Mouse (Mus musculus) lung, postnatal 0 days (tissue): Measurements from ENCODE around the gene Comt. TPM values are rescaled to one million over a fixed set of nuclear protein-coding genes. Genes with fewer than 3 reads are reported as not detected.

ENCODE experiments used
- ATAC-seq: fragments of 200-750 bp; cut with Nextera tagmentation; 2 replicates; pipeline ENCODE4 v1.8.0; 2017; ENCODE audit warnings: moderate library complexity
- DNase-seq: peaks from one replicate; pipeline ENCODE4 v3.0.0-alpha.2; 2016; ENCODE audit warnings: low spot score
- H3K27ac ChIP-seq: fragments of 300-500 bp; sonication (generic); 2 replicates; pipeline ENCODE4 v1.5.1; 2014; ENCODE audit warnings: antibody characterized with exemption, mild to moderate bottlenecking, low read length, mixed read lengths
- H3K27me3 ChIP-seq: fragments of 300-500 bp; sonication (generic); replicated peaks from 2 replicates; pipeline ENCODE4 v1.6.1; 2014; ENCODE audit warnings: low read length, mixed read lengths; ENCODE audit not compliant: insufficient read depth
- H3K36me3 ChIP-seq: fragments of 300-500 bp; sonication (generic); 2 replicates; pipeline ENCODE4 v1.6.1; 2014; ENCODE audit warnings: low read length, mixed read lengths; ENCODE audit not compliant: insufficient read depth
- H3K4me1 ChIP-seq: fragments of 300-500 bp; sonication (generic); 2 replicates; pipeline ENCODE4 v1.6.1; 2014; ENCODE audit warnings: antibody characterized with exemption, low read depth, low read length, mixed read lengths; ENCODE audit not compliant: insufficient read depth
- H3K4me2 ChIP-seq: fragments of 300-500 bp; sonication (generic); replicated peaks from 2 replicates; pipeline ENCODE4 v1.6.1; 2014; ENCODE audit warnings: low read depth, mild to moderate bottlenecking, low read length, moderate library complexity, mixed read lengths
- H3K4me3 ChIP-seq: fragments of 300-500 bp; sonication (generic); 2 replicates; pipeline ENCODE4 v1.5.1; 2014; ENCODE audit warnings: low read depth, low read length
- H3K9ac ChIP-seq: fragments of 300-500 bp; sonication (generic); replicated peaks from 2 replicates; pipeline ENCODE4 v1.6.1; 2014; ENCODE audit warnings: low read depth, mild to moderate bottlenecking
- H3K9me3 ChIP-seq: fragments of 300-500 bp; sonication (generic); 2 replicates; pipeline ENCODE4 v1.6.1; 2016; ENCODE audit warnings: low read length, mixed read lengths
- CTCF ChIP-seq: IDR thresholded peaks from 2 replicates; pipeline ENCODE4 v1.5.1; 2016; ENCODE audit warnings: antibody characterized with exemption, mild to moderate bottlenecking
- EP300 ChIP-seq: IDR thresholded peaks from 2 replicates; pipeline ENCODE4 v1.6.1; 2016; ENCODE audit warnings: antibody characterized with exemption, mild to moderate bottlenecking, control low read depth
- WGBS: fragments of 180-500 bp; shearing (Covaris S2); extraction: QIAGEN DNeasy Blood & Tissue Kit; methylation state at CpG from one replicate; pipeline ENCODE4 v1.1.7; 2014; 5-methylcytosine and 5-hydroxymethylcytosine counted together
- polyA plus RNA-seq: library from polyadenylated mRNA; unstranded; fragments of >200 nt; fragmentation: Nextera tagmentation; extraction: Ambion mirVana; gene quantifications from 2 replicates; pipeline ENCODE4 v1.2.1, GENCODE M21; 2015

Gene Comt
- polyA plus RNA-seq, 1 experiment from 2014 or later = 109 TPM

DNA sequence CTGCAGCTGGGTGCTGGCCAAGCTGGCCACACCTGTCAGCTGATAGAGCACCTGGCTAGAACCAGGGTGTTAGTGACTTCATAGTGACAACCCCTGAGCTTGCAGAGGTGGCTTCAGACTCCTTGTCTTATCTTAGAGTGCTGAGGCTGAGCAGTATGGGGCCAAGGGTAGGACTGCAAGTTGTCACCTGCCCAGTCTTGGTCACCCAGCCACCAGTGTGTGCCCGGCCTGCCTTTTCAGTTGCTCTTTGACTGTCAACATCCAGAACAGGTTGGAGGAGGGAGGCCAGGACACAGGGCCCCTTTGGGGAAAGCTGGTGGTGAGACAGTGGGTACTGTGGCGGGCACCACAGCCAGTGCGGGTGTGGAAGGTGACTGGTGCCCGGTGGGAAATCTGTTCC, 22.4 kb upstream of the Comt start:
- no peak overlapping the region for H3K4me3 ChIP-seq
- H3K9ac ChIP-seq = no peak overlapping the region
- H3K4me2 ChIP-seq = no peak overlapping the region
- DNase-seq (no peak), ATAC-seq (no peak)
- no peaks in the 10 kb centered on the region for H3K36me3 ChIP-seq
- H3K27me3 ChIP-seq = no peaks in the 10 kb centered on the region
- 88% methylated on average over 4 of the region's 4 CpGs for WGBS
- no peak overlapping the region for H3K27ac ChIP-seq
- TF ChIP-seq CTCF (no peak), EP300 (no peak)
- no peaks in the 10 kb centered on the region for H3K4me1 ChIP-seq
- H3K9me3 ChIP-seq = no peaks in the 10 kb centered on the region

DNA sequence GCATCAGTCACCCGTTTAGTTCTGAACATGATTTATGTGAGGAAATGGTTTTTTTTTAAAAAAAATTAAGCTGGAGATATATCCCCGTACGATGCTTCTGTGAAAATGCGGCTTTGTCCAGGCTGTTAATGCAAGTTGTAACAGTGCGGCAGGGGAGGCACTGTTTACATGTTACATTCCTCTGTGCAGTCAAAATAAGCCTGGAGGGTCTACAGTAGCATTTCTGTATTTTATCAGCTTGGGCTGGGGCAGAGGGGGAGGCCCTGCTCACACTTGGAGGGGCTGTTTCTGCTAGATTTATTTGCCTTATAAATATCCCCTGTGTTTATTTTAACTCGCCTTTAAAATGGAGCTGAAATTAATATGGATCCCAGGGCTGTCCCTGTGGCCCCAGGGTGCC, 21.5 kb upstream of the Comt start:
- H3K9ac ChIP-seq = no peak overlapping the region
- no peak overlapping the region for H3K4me2 ChIP-seq
- H3K27me3 ChIP-seq = no peaks in the 10 kb centered on the region
- no peaks in the 10 kb centered on the region for H3K9me3 ChIP-seq
- TF ChIP-seq EP300 (no peak), CTCF (no peak)
- H3K4me1 ChIP-seq = no peaks in the 10 kb centered on the region
- no peak for ATAC-seq
- no peak overlapping the region for H3K4me3 ChIP-seq
- DNase-seq = no peak
- 42% methylated on average over 6 of the region's 6 CpGs for WGBS
- no peaks in the 10 kb centered on the region for H3K36me3 ChIP-seq
- no peak overlapping the region for H3K27ac ChIP-seq

DNA sequence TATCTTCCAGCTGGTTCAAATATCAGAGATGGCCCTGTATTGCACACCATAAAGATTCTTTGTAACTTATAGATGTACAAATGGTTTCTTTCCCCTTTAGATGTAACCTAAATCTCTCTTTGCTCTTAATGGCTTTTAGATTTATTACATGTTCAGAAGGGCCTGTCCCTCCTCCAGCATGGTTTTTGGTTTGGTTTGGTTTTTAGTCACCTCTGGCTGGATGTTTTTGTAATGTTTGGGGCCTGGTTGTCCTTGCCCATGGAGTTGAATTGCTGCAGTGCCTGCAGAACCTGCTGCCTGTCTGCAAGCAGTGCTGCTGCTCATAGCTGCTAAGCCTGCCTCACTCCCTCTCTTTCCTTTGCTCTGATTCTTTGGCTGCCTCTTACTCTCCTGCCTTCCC, 20.6 kb upstream of the Comt start:
- Histone ChIP-seq H3K36me3 (no peaks in the 10 kb centered on the region), H3K27ac (no peak overlapping the region)

DNA sequence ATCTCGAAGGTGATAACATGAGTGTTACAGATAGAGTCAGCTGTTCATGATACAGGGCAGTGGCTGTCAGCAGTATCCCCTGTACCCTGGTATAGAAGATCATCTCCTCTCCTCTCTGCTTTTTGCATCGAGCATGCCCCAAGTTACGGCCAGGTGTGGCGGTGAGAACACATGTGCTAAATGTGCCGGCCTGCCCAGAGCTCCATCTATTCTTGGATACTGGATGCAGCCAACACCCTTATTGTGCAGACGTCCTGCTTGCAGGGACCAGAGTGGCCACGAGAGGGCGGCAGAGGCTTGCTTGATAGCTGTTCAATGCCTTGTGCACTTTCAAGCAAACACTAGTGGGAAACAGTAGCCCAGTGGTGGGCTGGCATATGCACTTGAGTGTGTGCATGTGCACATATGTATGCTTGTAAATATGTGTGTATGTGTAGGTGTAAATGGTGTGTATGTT, 16.8 kb upstream of the Comt start:
- TF ChIP-seq EP300 = no peak
- peak; percentile 100 for TF ChIP-seq CTCF
- no peak overlapping the region for H3K4me2 ChIP-seq
- no peak overlapping the region for H3K27ac ChIP-seq
- peak; percentile 84 for ATAC-seq
- H3K9me3 ChIP-seq = no peaks in the 10 kb centered on the region
- H3K36me3 ChIP-seq = no peaks in the 10 kb centered on the region
- no peaks in the 10 kb centered on the region for H3K4me1 ChIP-seq
- H3K9ac ChIP-seq = no peak overlapping the region
- WGBS = 19% methylated on average over 8 of the region's 8 CpGs
- peak; percentile 79 for DNase-seq
- H3K4me3 ChIP-seq = no peak overlapping the region
- H3K27me3 ChIP-seq = no peaks in the 10 kb centered on the region

More for the DNA sequence above, 20.6 kb upstream of the Comt start:
- H3K4me3 ChIP-seq = no peak overlapping the region
- H3K4me1 ChIP-seq = no peaks in the 10 kb centered on the region
- H3K9ac ChIP-seq = no peak overlapping the region
- no peak overlapping the region for H3K4me2 ChIP-seq
- no peaks in the 10 kb centered on the region for H3K27me3 ChIP-seq
- no peaks in the 10 kb centered on the region for H3K9me3 ChIP-seq
- DNase-seq (no peak), ATAC-seq (no peak)
- no peak for TF ChIP-seq EP300
- TF ChIP-seq CTCF = no peak

DNA sequence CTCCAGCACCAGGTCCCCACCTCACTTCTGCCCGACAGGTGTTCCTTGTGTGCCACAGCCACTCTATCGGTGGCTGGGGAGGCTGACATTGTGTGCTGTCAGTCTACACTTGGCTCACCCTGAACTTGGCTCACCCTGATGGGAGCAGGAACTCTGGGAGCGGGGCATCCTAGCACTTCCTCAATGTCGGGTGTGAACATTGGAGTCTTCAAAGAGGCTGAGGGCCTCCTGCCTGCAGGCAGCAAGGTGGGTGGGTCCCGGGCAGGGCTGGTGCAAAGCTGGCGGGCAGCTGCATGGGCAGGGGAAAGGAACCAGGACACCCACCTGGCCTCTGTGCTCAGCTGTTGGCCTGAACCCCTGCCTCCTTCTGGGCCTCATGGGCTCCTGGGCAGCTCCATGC, 9.5 kb upstream of the Comt start:
- Histone ChIP-seq H3K4me2 (no peak overlapping the region), H3K4me1 (no peaks in the 10 kb centered on the region), H3K4me3 (no peak overlapping the region), H3K36me3 (no peaks in the 10 kb centered on the region; the same call in 1 of the 2 replicates), H3K27ac (no peak overlapping the region), H3K9ac (no peak overlapping the region), H3K27me3 (no peaks in the 10 kb centered on the region), H3K9me3 (no peaks in the 10 kb centered on the region)
- no peak for TF ChIP-seq EP300
- TF ChIP-seq CTCF = no peak
- WGBS = 77% methylated on average over 6 of the region's 6 CpGs
- DNase-seq = no peak
- no peak for ATAC-seq

DNA sequence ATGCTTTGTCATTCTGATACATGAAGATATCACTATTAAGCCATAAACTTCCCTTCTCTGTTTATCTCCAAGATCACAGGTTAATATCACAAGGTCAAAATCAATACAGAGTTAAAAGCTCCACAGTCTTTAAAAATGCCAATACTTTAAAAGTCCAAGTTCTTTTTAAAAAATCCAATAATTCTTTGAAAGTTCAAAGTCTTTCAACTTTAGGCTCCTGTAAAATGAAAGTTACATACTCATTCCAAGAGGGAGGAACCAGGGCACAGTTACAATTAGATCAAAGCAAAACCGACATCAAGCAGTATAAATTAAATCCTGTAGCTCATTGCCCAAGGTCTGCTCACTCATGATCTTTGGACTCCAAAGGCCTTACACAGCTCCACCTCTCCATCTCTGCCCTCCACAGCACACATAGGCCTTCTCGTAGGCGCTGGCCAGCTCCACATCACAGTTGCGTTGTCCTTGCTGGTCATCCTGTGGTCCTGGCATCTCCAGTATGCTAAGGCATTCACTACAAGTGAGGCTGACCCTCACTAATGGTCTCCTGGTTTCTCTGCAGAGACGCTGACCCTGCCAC, 6.8 kb upstream of the Comt start:
- WGBS = 94% methylated on average over 5 of the region's 5 CpGs
- ATAC-seq = no peak
- Histone ChIP-seq H3K27ac (no peak overlapping the region), H3K9me3 (no peaks in the 10 kb centered on the region), H3K4me3 (no peak overlapping the region), H3K4me2 (no peak overlapping the region), H3K27me3 (no peaks in the 10 kb centered on the region), H3K4me1 (no peaks in the 10 kb centered on the region), H3K9ac (no peak overlapping the region), H3K36me3 (no peaks in the 10 kb centered on the region; the same call in 1 of the 2 replicates)
- no peak for TF ChIP-seq EP300
- TF ChIP-seq CTCF = no peak
- no peak for DNase-seq

DNA sequence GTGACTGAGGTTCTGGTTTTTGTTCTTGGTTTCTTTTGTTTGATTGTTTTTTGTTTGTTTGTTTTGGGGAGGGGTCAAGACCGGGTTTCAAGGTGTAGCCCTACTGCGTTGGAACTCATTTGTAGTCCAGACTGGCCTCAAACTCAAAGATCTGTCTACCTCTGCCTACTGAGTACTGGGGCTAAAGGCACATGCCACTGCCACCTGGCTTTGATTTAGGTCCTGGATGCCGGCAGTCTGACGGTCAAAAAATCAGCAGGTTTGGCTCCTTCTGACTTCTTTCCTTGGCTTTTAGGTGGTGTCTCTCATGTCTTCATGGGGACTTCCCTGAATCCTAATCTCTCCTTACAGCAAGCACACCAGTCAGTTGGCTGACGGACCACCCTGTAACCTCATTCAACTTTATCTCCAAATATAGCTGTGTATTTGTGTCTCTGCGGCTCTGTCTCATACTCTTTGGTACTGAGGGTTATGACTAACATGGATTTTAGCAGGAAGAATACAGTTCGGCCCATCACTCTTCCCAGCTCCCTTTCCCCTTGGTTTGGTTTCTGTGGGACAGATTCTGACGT, 4.1 kb upstream of the Comt start:
- no peaks in the 10 kb centered on the region for H3K9me3 ChIP-seq
- no peak for TF ChIP-seq CTCF
- no peak for TF ChIP-seq EP300
- no peak for DNase-seq
- no peaks in the 10 kb centered on the region for H3K36me3 ChIP-seq
- H3K9ac ChIP-seq = no peak overlapping the region
- H3K4me1 ChIP-seq = peaks cover 10% of the 10 kb centered on the region
- 83% methylated on average over 8 of the region's 8 CpGs for WGBS
- no peak for ATAC-seq
- H3K27me3 ChIP-seq = no peaks in the 10 kb centered on the region
- H3K4me2 ChIP-seq = no peak overlapping the region
- no peak overlapping the region for H3K27ac ChIP-seq
- no peak overlapping the region for H3K4me3 ChIP-seq
